Mouse (Mus musculus): ENCODE measurements around the gene Nr4a1.

- TF ChIP-seq GATA1 (IDR thresholded peaks at IDR 0.05; ENCODE audit: borderline replicate concordance, low read length) (no peak), FLI1 (IDR thresholded peaks at IDR 0.05; ENCODE audit: low read length) (no peak)
These were observed 39.1 kb downstream of the Nr4a1 start, which contains the start of gene 6030408B16Rik for GRCm38 (mm10) chr15:101293025-101293621.
